Mouse (Mus musculus) forebrain, embryonic 11.5 days (tissue): ENCODE measurements at regions not wholly inside any gene's neighbourhood (a gene's known extent, or its start where the extent isn't known, plus 50 kb on each side); places are given as distances from the start of the nearest gene placed in this dataset.
A peak's percentile ranks its signal among the peaks of the same experiment; 100 is the strongest.

ENCODE experiments used
- ATAC-seq: fragments of 200-750 bp; cut with Nextera tagmentation; replicated peaks from 2 replicates; pipeline ENCODE4 v1.8.0; 2017; ENCODE audit warnings: moderate TSS enrichment; ENCODE audit not compliant: low FRiP score
- DNase-seq: peaks from one replicate; pipeline ENCODE4 v3.0.0-alpha.2; 2017; ENCODE audit warnings: low spot score
- H3K27ac ChIP-seq: fragments of 300-500 bp; sonication (generic); 2 replicates; pipeline ENCODE4 v1.5.1; 2014; ENCODE audit warnings: low read depth, low read length
- H3K27me3 ChIP-seq: fragments of 300-500 bp; sonication (generic); 2 replicates; pipeline ENCODE4 v1.6.1; 2014; ENCODE audit warnings: mild to moderate bottlenecking, low read length, mixed read lengths; ENCODE audit not compliant: control insufficient read depth, insufficient read depth
- H3K36me3 ChIP-seq: fragments of 300-500 bp; sonication (generic); 2 replicates; pipeline ENCODE4 v1.6.1; 2014; ENCODE audit warnings: mild to moderate bottlenecking, low read length, moderate library complexity, mixed read lengths; ENCODE audit not compliant: control insufficient read depth, insufficient read depth
- H3K4me1 ChIP-seq: fragments of 300-500 bp; sonication (generic); replicated peaks from 2 replicates; pipeline ENCODE4 v1.6.1; 2014; ENCODE audit warnings: low read length, mixed read lengths; ENCODE audit not compliant: control insufficient read depth, insufficient read depth
- H3K4me2 ChIP-seq: fragments of 300-500 bp; sonication (generic); 2 replicates; pipeline ENCODE4 v1.6.1; 2014; ENCODE audit warnings: low read depth, mild to moderate bottlenecking, low read length, moderate library complexity, mixed read lengths; ENCODE audit not compliant: severe bottlenecking
- H3K4me3 ChIP-seq: fragments of 300-500 bp; sonication (generic); 2 replicates; pipeline ENCODE4 v1.5.1; 2014; ENCODE audit warnings: low read depth, low read length
- H3K9ac ChIP-seq: fragments of 300-500 bp; sonication (generic); 2 replicates; pipeline ENCODE4 v1.6.1; 2014; ENCODE audit warnings: low read length
- H3K9me3 ChIP-seq: fragments of 300-500 bp; sonication (generic); 2 replicates; pipeline ENCODE4 v1.6.1; 2016; ENCODE audit warnings: low read length, mixed read lengths; ENCODE audit not compliant: control insufficient read depth
- WGBS: fragments of 180-500 bp; shearing (Covaris S2); extraction: QIAGEN DNeasy Blood & Tissue Kit; methylation state at CpG from one replicate; pipeline ENCODE4 v1.1.7; 2014; 5-methylcytosine and 5-hydroxymethylcytosine counted together

GRCm38 (mm10) chr4:150755446-150755845, 98.3 kb upstream of the Errfi1 start:
- Histone ChIP-seq H3K4me2 (no peak overlapping the region), H3K4me3 (no peak overlapping the region), H3K9ac (no peak overlapping the region), H3K27ac (no peak overlapping the region), H3K9me3 (no peaks in the 10 kb centered on the region), H3K27me3 (no peaks in the 10 kb centered on the region), H3K36me3 (no peaks in the 10 kb centered on the region), H3K4me1 (peaks cover 19% of the 10 kb centered on the region; the same call in 1 of the 2 replicates)
- ATAC-seq (no peak), DNase-seq (no peak)
- 97% methylated on average over 7 of the region's 7 CpGs for WGBS

GRCm38 (mm10) chr4:150752151-150752550, 100.2 kb upstream of the Slc45a1 start:
- DNase-seq (no peak), ATAC-seq (no peak)
- Histone ChIP-seq H3K4me1 (0 out of 2 replicates have a peak, but pooled peaks cover 2% of the 10 kb centered on the region), H3K4me3 (no peak overlapping the region), H3K9me3 (no peaks in the 10 kb centered on the region), H3K4me2 (no peak overlapping the region), H3K9ac (no peak overlapping the region), H3K27me3 (no peaks in the 10 kb centered on the region), H3K36me3 (no peaks in the 10 kb centered on the region), H3K27ac (no peak overlapping the region)
- 91% methylated on average over 8 of the region's 8 CpGs for WGBS

- Histone ChIP-seq H3K4me1 (0 out of 2 replicates have a peak, but pooled peaks cover 2% of the 10 kb centered on the region), H3K9me3 (no peaks in the 10 kb centered on the region), H3K4me2 (no peak overlapping the region), H3K4me3 (no peak overlapping the region), H3K27ac (no peak overlapping the region), H3K27me3 (no peaks in the 10 kb centered on the region), H3K36me3 (no peaks in the 10 kb centered on the region), H3K9ac (no peak overlapping the region)
- ATAC-seq (no peak), DNase-seq (no peak)
- WGBS = 81% methylated on average over 13 of the region's 13 CpGs
Measured at GRCm38 (mm10) chr4:150750445-150751213, 98.7 kb upstream of the Slc45a1 start.

GRCm38 (mm10) chr4:150749066-150749465, 97.1 kb upstream of the Slc45a1 start:
- Histone ChIP-seq H3K36me3 (no peaks in the 10 kb centered on the region), H3K4me2 (no peak overlapping the region), H3K4me1 (0 out of 2 replicates have a peak, but pooled peaks cover 2% of the 10 kb centered on the region), H3K9ac (no peak overlapping the region), H3K4me3 (no peak overlapping the region), H3K9me3 (no peaks in the 10 kb centered on the region), H3K27me3 (no peaks in the 10 kb centered on the region), H3K27ac (no peak overlapping the region)
- DNase-seq (no peak), ATAC-seq (no peak)
- WGBS = 89% methylated on average over 8 of the region's 8 CpGs

GRCm38 (mm10) chr4:150748099-150749000, 96.4 kb upstream of the Slc45a1 start:
- H3K27ac ChIP-seq = no peak overlapping the region

GRCm38 (mm10) chr4:150746430-150746923, 94.5 kb upstream of the Slc45a1 start:
- Histone ChIP-seq H3K9ac (no peak overlapping the region), H3K4me3 (no peak overlapping the region), H3K36me3 (no peaks in the 10 kb centered on the region), H3K27ac (no peak overlapping the region), H3K27me3 (no peaks in the 10 kb centered on the region), H3K4me1 (0 out of 2 replicates have a peak, but pooled peaks cover 2% of the 10 kb centered on the region), H3K4me2 (no peak overlapping the region), H3K9me3 (no peaks in the 10 kb centered on the region)
- ATAC-seq (no peak), DNase-seq (no peak)
- WGBS = 91% methylated on average over 13 of the region's 13 CpGs

More at GRCm38 (mm10) chr4:150748099-150749000, 96.4 kb upstream of the Slc45a1 start:
- Histone ChIP-seq H3K36me3 (no peaks in the 10 kb centered on the region), H3K27me3 (no peaks in the 10 kb centered on the region), H3K4me3 (no peak overlapping the region), H3K4me2 (no peak overlapping the region), H3K9ac (no peak overlapping the region), H3K4me1 (0 out of 2 replicates have a peak, but pooled peaks cover 2% of the 10 kb centered on the region), H3K9me3 (no peaks in the 10 kb centered on the region)
- DNase-seq = no peak
- ATAC-seq = no peak
- WGBS = 81% methylated on average over 13 of the region's 13 CpGs

GRCm38 (mm10) chr4:150745529-150746429, 93.8 kb upstream of the Slc45a1 start:
- H3K4me1 ChIP-seq = no peaks in the 10 kb centered on the region
- H3K9me3 ChIP-seq = no peaks in the 10 kb centered on the region
- ATAC-seq (no peak), DNase-seq (no peak)
- 0 out of 2 replicates have a peak overlapping the region, but pooled peaks have one; percentile 12 for H3K27ac ChIP-seq
- H3K36me3 ChIP-seq = no peaks in the 10 kb centered on the region
- H3K27me3 ChIP-seq = no peaks in the 10 kb centered on the region
- no peak overlapping the region for H3K9ac ChIP-seq
- no peak overlapping the region for H3K4me2 ChIP-seq
- no peak overlapping the region for H3K4me3 ChIP-seq
- WGBS = 65% methylated on average over 7 of the region's 7 CpGs

- 68% methylated on average over 7 of the region's 8 CpGs for WGBS
- 0 out of 2 replicates have a peak, but pooled peaks have one; percentile 15 for ATAC-seq
- no peaks in the 10 kb centered on the region for H3K36me3 ChIP-seq
- no peaks in the 10 kb centered on the region for H3K9me3 ChIP-seq
- no peak overlapping the region for H3K4me3 ChIP-seq
- H3K4me2 ChIP-seq = no peak overlapping the region
- DNase-seq = no peak
- no peak overlapping the region for H3K9ac ChIP-seq
- no peaks in the 10 kb centered on the region for H3K4me1 ChIP-seq
- no peaks in the 10 kb centered on the region for H3K27me3 ChIP-seq
- no peak overlapping the region for H3K27ac ChIP-seq
Measured at GRCm38 (mm10) chr4:150743508-150743907, 91.5 kb upstream of the Slc45a1 start.
